Mouse (Mus musculus): Measurements from ENCODE around the gene Prcp. TPM values are rescaled to one million over a fixed set of nuclear protein-coding genes. Genes with fewer than 3 reads are reported as not detected.
"Not testable (repeated sequence)": the region's sequence is repeated elsewhere in the genome, so short reads cannot be mapped to it uniquely, and the experiment has no call there.

Prcp gene
- total and polyA plus RNA-seq, 3 experiments, result 40.3 to 48.4 TPM; not detected in 1

DNA sequence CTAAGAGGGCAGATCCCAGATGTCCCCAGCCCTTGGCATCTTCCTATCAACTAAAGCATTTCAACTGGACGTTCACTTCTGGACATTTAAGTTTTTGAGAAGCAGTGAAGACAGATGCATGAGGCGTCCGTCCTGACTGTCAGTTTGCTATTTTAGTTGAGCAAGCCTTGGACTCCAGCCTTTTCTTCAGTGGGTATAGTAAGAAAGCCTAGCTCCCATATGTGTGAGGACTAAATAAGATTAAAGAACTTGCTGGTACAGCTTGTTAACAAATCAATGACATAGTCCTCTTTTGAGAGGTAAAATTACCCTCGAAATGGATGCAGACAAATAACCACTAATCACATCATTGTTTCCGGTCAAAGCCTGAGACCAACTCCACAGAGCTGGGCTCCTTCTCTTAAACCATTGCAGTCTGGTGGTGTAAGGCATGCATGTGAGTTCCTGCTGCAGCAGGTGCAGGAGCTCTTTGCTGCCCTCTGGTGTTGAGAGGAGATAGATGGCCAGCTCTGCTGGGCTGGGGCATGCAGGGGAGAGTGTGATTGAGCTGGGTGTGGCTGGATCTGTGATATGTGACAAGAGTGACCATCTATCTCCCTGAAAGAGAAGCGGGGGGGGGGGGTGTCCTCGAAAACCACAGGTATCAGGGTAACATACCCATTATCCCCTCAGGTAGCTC lies 29.2 kb downstream of the Prcp start:
- no peak overlapping the region for H3K27ac ChIP-seq (ENCODE audit: control insufficient read depth, low read depth, low read length)
- no peaks in the 10 kb centered on the region for H3K4me1 ChIP-seq (ENCODE audit: control insufficient read depth in 1 of 2, insufficient read depth in 2 of 2, low read length in 2 of 2)
- DNase-seq (ENCODE audit: low read depth, low spot score), result peak; percentile 77
- no peak overlapping the region for H3K9ac ChIP-seq (ENCODE audit: control insufficient read depth, low read depth, low read length, poor library complexity, severe bottlenecking)
- TF ChIP-seq CHD2 (IDR thresholded peaks at IDR 0.05; ENCODE audit: low read length) (no peak), MAFK (IDR thresholded peaks at IDR 0.05; ENCODE audit: borderline replicate concordance, low read depth, low read length) (no peak), JUND (IDR thresholded peaks at IDR 0.05; ENCODE audit: low read depth, low read length) (no peak), MYC (IDR thresholded peaks at IDR 0.05; ENCODE audit: low read depth, low read length) (no peak), MAZ (IDR thresholded peaks at IDR 0.05; ENCODE audit: low read depth, low read length) (peak; percentile 52; the same call in 1 of the 2 replicates), MAX (IDR thresholded peaks at IDR 0.05; ENCODE audit: low read length) (no peak), POLR2AphosphoS2 (IDR thresholded peaks at IDR 0.05; ENCODE audit: low read length) (no peak), MXI1 (IDR thresholded peaks at IDR 0.05; ENCODE audit: low read depth, low read length) (peak; percentile 62; the same call in 1 of the 2 replicates), CTCF (IDR thresholded peaks at IDR 0.05 in 2 of 3, conservative IDR thresholded peaks at IDR 0.05 in 1 of 3; ENCODE audit: control insufficient read depth in 1 of 3, insufficient read depth in 1 of 3, low read depth in 2 of 3, low read length in 3 of 3, poor library complexity in 1 of 3, severe bottlenecking in 1 of 3) (peak; percentile 76 to 89 (median 76)), ZC3H11A (IDR thresholded peaks at IDR 0.05; ENCODE audit: low read depth, low read length) (peak; percentile 27; the same call in 1 of the 2 replicates), RAD21 (IDR thresholded peaks at IDR 0.05; ENCODE audit: low read depth, low read length) (peak; percentile 49), SMC3 (IDR thresholded peaks at IDR 0.05; ENCODE audit: low read depth, low read length) (peak; percentile 82), POLR2A (IDR thresholded peaks at IDR 0.05; ENCODE audit: control insufficient read depth in 1 of 2, insufficient read depth in 1 of 2, low read depth in 1 of 2, low read length in 2 of 2, poor library complexity in 1 of 2) (no peak), ETS1 (IDR thresholded peaks at IDR 0.05; ENCODE audit: low read depth, low read length) (no peak), EP300 (IDR thresholded peaks at IDR 0.05; ENCODE audit: low read depth in 1 of 2, low read length in 2 of 2) (no peak)
- H3K79me2 ChIP-seq (ENCODE audit: control insufficient read depth, insufficient read depth, low read length, poor library complexity), result no peaks in the 10 kb centered on the region
- no peaks in the 10 kb centered on the region for H3K27me3 ChIP-seq (ENCODE audit: control insufficient read depth in 1 of 2, insufficient read depth in 2 of 2, low read length in 2 of 2)
- peaks cover 0 to 2% of the 10 kb centered on the region in 2 experiments; a peak in 2 of 4 replicates for H3K36me3 ChIP-seq (ENCODE audit: control insufficient read depth in 1 of 2, insufficient read depth in 2 of 2, low read length in 2 of 2)
- H3K9me3 ChIP-seq (replicated peaks; ENCODE audit: insufficient read depth, low read length), result no peaks in the 10 kb centered on the region
- no peak overlapping the region for H3K4me3 ChIP-seq (ENCODE audit: control insufficient read depth in 1 of 2, insufficient read depth in 1 of 2, low read depth in 2 of 2, low read length in 2 of 2)

DNA sequence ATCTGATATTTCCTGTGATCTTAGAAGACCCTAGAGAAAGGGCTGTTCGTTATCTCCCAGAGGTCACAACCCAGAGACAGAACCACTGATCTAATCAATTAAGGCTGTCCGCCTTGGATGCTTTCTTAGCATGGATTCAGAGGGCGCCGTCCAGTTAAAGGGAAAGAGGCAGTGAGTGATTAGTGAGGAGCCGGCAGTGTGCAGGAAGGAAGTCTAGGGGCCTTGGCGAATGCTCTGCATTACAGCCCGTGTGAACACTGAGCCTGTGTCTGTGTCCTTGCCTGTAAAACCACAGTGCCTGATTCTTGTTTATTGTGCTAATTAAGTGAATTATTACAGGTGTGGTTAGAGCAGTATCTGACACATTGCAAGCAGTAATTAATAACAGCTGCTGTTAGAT lies 30.0 kb downstream of the Prcp start:
- H3K9me3 ChIP-seq (replicated peaks; ENCODE audit: insufficient read depth, low read length); DNase-seq (ENCODE audit: low read depth, low spot score); H3K79me2 ChIP-seq (ENCODE audit: control insufficient read depth, insufficient read depth, low read length, poor library complexity); H3K9ac ChIP-seq (ENCODE audit: control insufficient read depth, low read depth, low read length, poor library complexity, severe bottlenecking); H3K27me3 ChIP-seq (ENCODE audit: control insufficient read depth in 1 of 2, insufficient read depth in 2 of 2, low read length in 2 of 2); H3K27ac ChIP-seq (ENCODE audit: control insufficient read depth, low read depth, low read length); H3K4me1 ChIP-seq (ENCODE audit: control insufficient read depth in 1 of 2, insufficient read depth in 2 of 2, low read length in 2 of 2); H3K36me3 ChIP-seq (ENCODE audit: control insufficient read depth in 1 of 2, insufficient read depth in 2 of 2, low read length in 2 of 2); H3K4me3 ChIP-seq (ENCODE audit: control insufficient read depth in 1 of 2, insufficient read depth in 1 of 2, low read depth in 2 of 2, low read length in 2 of 2): not testable (repeated sequence)
